Comparison of ENCODE assay signal across 9 mouse cellular contexts in the genomic region with DNA sequence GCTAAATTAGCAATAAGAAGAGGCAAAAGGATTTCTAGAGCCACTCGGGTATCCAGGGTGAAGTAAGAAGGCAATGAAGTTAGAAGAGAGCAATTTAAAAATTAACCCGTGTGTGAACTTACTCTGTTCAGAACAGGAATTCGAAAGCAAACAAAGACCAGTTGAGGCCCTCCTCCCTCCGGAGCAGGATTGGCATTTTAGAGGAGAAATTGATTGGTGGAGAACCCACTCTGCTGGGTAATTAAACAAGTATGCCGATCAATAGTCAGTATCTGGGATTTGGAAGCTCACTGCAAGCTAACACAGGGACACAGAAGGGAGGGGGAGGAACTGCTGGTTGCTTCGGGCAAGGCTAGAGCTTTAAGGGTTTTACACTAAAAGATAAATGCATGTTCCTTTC.
DNase-seq lines count a peak whose midpoint lies in the region; ATAC-seq and TF ChIP-seq lines count a peak whose summit lies in the region.
"Had no signal": no experiment of that assay in that cellular context is flagged by ENCODE, and none has a peak within 500 bp of the region (broad histone marks: within the 10 kb centered on the region; RNA-seq: fewer than 3 reads in every experiment).

No protein-coding gene starts in this region.

- peak overlapping the region; percentile 20 for H3K27ac ChIP-seq in gastrocnemius, adult 2 months
- H3K27ac ChIP-seq in hindbrain, embryonic 10.5 days: peak overlapping the region; percentile 75
- no peak overlapping the region; the same call in 1 of the 2 replicates for H3K27ac ChIP-seq in neural tube, embryonic 14.5 days (ENCODE audit: low read depth, low read length)

- H3K4me3 ChIP-seq in gastrocnemius, adult 2 months: no peak overlapping the region
- no peak overlapping the region for H3K4me3 ChIP-seq in hindbrain, embryonic 10.5 days
- H3K4me3 ChIP-seq in neural tube, embryonic 14.5 days (ENCODE audit: low read depth, low read length): no peak overlapping the region
- H3K4me3 ChIP-seq: megakaryocyte, embryonic 14.5 days had no signal

- 46% methylated on average over 6 of the region's 6 CpGs for WGBS in hindbrain, embryonic 10.5 days
- 9% methylated on average over 6 of the region's 6 CpGs for WGBS in neural tube, embryonic 14.5 days

- H3K36me3 ChIP-seq in hindbrain, embryonic 10.5 days: no peaks in the 10 kb centered on the region
- no peaks in the 10 kb centered on the region for H3K36me3 ChIP-seq in neural tube, embryonic 14.5 days (ENCODE audit: control insufficient read depth, insufficient read depth, low read length)

- DNase-seq in gastrocnemius, adult 2 months: no peak
- DNase-seq in gastrocnemius, postnatal 14 days: no peak
- no peak for DNase-seq in hindbrain, embryonic 10.5 days (ENCODE audit: low spot score)
- peak; percentile 45 for DNase-seq in kidney, postnatal 14 days
- DNase-seq in spleen, postnatal 4 days (ENCODE audit: low spot score in 2 of 2): no peak
- no peak for DNase-seq in frontal cortex, postnatal 25 days (ENCODE audit: low spot score in 2 of 2)
- DNase-seq in B cell, adult 2 months: no peak

- ATAC-seq in neural tube, embryonic 14.5 days (ENCODE audit: low read depth): peak; percentile 49; the same call in 1 of the 2 replicates

- no peaks in the 10 kb centered on the region for H3K27me3 ChIP-seq in hindbrain, embryonic 10.5 days (ENCODE audit: insufficient read depth, poor library complexity, severe bottlenecking)
- H3K27me3 ChIP-seq in neural tube, embryonic 14.5 days (ENCODE audit: control insufficient read depth, insufficient read depth, low read length): no peaks in the 10 kb centered on the region
- H3K27me3 ChIP-seq: megakaryocyte, embryonic 14.5 days had no signal

- no peak overlapping the region for H3K9ac ChIP-seq in neural tube, embryonic 14.5 days (replicated peaks; ENCODE audit: low read depth, low read length)

- TF ChIP-seq CTCF in gastrocnemius, adult 2 months (IDR thresholded peaks at IDR 0.05): no peak

- no peak overlapping the region for H3K4me2 ChIP-seq in neural tube, embryonic 14.5 days (ENCODE audit: low read depth, low read length)

- no peaks in the 10 kb centered on the region for H3K9me3 ChIP-seq in hindbrain, embryonic 10.5 days
- H3K9me3 ChIP-seq in neural tube, embryonic 14.5 days (ENCODE audit: control insufficient read depth, low read length): no peaks in the 10 kb centered on the region
- H3K9me3 ChIP-seq: megakaryocyte, embryonic 14.5 days had no signal

- H3K4me1 ChIP-seq in hindbrain, embryonic 10.5 days (replicated peaks): peaks cover 17% of the 10 kb centered on the region; the same call in 1 of the 2 replicates
- H3K4me1 ChIP-seq in neural tube, embryonic 14.5 days (ENCODE audit: control insufficient read depth, insufficient read depth, low read length): no peaks in the 10 kb centered on the region

- intact Hi-C loops in gastrocnemius, adult 2 months (cut with DNase I): no loop called here
- intact Hi-C loops in gastrocnemius, postnatal 14 days (cut with DNase I; ENCODE audit: low total_unique reads): no loop called here
